In the genomic region with DNA sequence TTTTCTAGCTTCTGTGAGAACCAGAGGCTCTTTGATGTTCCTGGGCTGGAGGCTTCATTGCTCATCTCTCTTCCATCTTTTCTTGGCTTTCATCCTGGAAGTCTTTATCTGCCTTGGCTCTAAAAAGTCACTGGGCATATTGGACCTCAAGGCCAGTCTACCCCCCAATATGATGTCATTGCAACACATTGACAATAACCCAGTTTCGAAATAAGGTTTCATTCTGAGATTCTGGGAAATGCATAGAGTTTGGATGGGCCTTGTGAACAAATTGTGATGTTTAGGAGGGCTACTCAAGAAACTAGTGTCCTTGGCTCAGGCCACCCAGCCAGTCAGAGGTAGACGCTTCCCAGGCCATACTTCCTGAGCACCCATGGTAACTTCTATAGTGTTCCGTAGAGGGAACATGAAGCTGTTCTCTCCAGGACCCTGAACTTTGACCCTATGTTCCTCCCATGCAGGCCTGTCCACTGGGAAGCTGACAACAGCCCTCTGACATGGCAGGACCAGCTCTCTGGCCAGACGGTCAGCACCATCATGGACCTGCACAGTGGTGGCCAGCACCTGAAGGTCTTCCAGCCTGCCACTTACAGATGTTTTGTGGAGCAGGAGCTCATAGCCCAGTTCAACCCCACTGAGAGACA, we compare ENCODE assay signal across 30 mouse cellular contexts. TPM values are rescaled to one million over a fixed set of nuclear protein-coding genes. Genes with fewer than 3 reads are reported as not detected.
"Had no signal": no experiment of that assay in that cellular context is flagged by ENCODE, and none has a peak within 500 bp of the region (broad histone marks: within the 10 kb centered on the region; RNA-seq: fewer than 3 reads in every experiment).

No protein-coding gene starts in this region.

- H3K4me1 ChIP-seq: limb, embryonic 13.5 days; liver, embryonic 13.5 days; lung, embryonic 15.5 days; midbrain, embryonic 10.5 days; midbrain, embryonic 13.5 days had no signal

- H3K9me3 ChIP-seq: limb, embryonic 10.5 days; limb, embryonic 13.5 days; liver, embryonic 13.5 days; lung, embryonic 15.5 days; midbrain, embryonic 10.5 days; midbrain, embryonic 13.5 days had no signal

- ATAC-seq: intestine, embryonic 16.5 days; midbrain, embryonic 13.5 days had no signal

- H3K9ac ChIP-seq: limb, embryonic 13.5 days; liver, embryonic 13.5 days; lung, embryonic 15.5 days; midbrain, embryonic 13.5 days had no signal

- H3K36me3 ChIP-seq: limb, embryonic 10.5 days; limb, embryonic 13.5 days; liver, embryonic 13.5 days; lung, embryonic 15.5 days; midbrain, embryonic 10.5 days; midbrain, embryonic 13.5 days had no signal

- H3K27me3 ChIP-seq: limb, embryonic 13.5 days; liver, embryonic 13.5 days; lung, embryonic 15.5 days; midbrain, embryonic 13.5 days had no signal

- H3K4me2 ChIP-seq: limb, embryonic 13.5 days; liver, embryonic 13.5 days; lung, embryonic 15.5 days; midbrain, embryonic 13.5 days had no signal

- H3K4me3 ChIP-seq: limb, embryonic 10.5 days; limb, embryonic 13.5 days; liver, embryonic 13.5 days; lung, embryonic 15.5 days; megakaryocyte, embryonic 14.5 days; midbrain, embryonic 10.5 days; midbrain, embryonic 13.5 days had no signal

- H3K27ac ChIP-seq: limb, embryonic 10.5 days; limb, embryonic 13.5 days; liver, embryonic 13.5 days; lung, embryonic 15.5 days; midbrain, embryonic 10.5 days; midbrain, embryonic 13.5 days had no signal

- DNase-seq: kidney, adult 18-20 months; kidney, adult 9 months; kidney, postnatal 14 days; kidney, postnatal 4 days; layer of hippocampus, adult 9-11 months; liver, embryonic 13.5 days; lung, adult 18-20 months; lung, postnatal 10 days; lung, postnatal 36 days; retina, postnatal 1 day; right cerebral cortex, postnatal 25 days; thymus, adult 18-20 months; thymus, postnatal 36 days had no signal

RNA-seq across cellular contexts. Expression of a gene that starts 15.1 kb away (rescaled TPM):
- total RNA-seq: left cerebral cortex, postnatal 25 days had no signal

RNA-seq across cellular contexts. Expression of a gene that starts 44.8 kb away (rescaled TPM):
- total RNA-seq: layer of hippocampus, adult 18-20 months; layer of hippocampus, postnatal 25 days; left cerebral cortex, adult 18-20 months; left cerebral cortex, postnatal 25 days; midbrain, postnatal 0 days had no signal
- polyA plus RNA-seq: intestine, embryonic 16.5 days; kidney, embryonic 16.5 days; limb, embryonic 10.5 days; limb, embryonic 13.5 days; lung, embryonic 15.5 days; midbrain, embryonic 10.5 days; midbrain, embryonic 13.5 days; midbrain, postnatal 0 days; neural tube, embryonic 11.5 days; neural tube, embryonic 14.5 days; spleen, adult 2 months; urinary bladder, adult 2 months had no signal
